Mouse (Mus musculus) kidney, postnatal 0 days (tissue): ENCODE data around the gene Sipa1l1. TPM values are rescaled to one million over a fixed set of nuclear protein-coding genes. Genes with fewer than 3 reads are reported as not detected.

Source experiments
- ATAC-seq: fragments of 200-750 bp; cut with Nextera tagmentation; replicated peaks from 2 replicates; pipeline ENCODE4 v1.8.0; 2017; ENCODE audit warnings: low read depth, moderate number of reproducible peaks, moderate TSS enrichment, moderate library complexity; ENCODE audit not compliant: low FRiP score
- DNase-seq: peaks from one replicate; pipeline ENCODE4 v3.0.0-alpha.2; 2016; ENCODE audit warnings: low spot score
- H3K27ac ChIP-seq: fragments of 300-500 bp; sonication (generic); 2 replicates; pipeline ENCODE4 v1.5.1; 2014; ENCODE audit warnings: mild to moderate bottlenecking
- H3K27me3 ChIP-seq: fragments of 300-500 bp; sonication (generic); 2 replicates; pipeline ENCODE4 v1.6.1; 2014; ENCODE audit warnings: low read length, mixed read lengths; ENCODE audit not compliant: insufficient read depth
- H3K36me3 ChIP-seq: fragments of 300-500 bp; sonication (generic); 2 replicates; pipeline ENCODE4 v1.6.1; 2014; ENCODE audit warnings: low read length, mixed read lengths; ENCODE audit not compliant: insufficient read depth
- H3K4me1 ChIP-seq: fragments of 300-500 bp; sonication (generic); replicated peaks from 2 replicates; pipeline ENCODE4 v1.6.1; 2014; ENCODE audit warnings: antibody characterized with exemption, low read length, mixed read lengths; ENCODE audit not compliant: insufficient read depth
- H3K4me2 ChIP-seq: fragments of 300-500 bp; sonication (generic); 2 replicates; pipeline ENCODE4 v1.6.1; 2014; ENCODE audit warnings: mild to moderate bottlenecking, low read length, moderate library complexity, mixed read lengths
- H3K4me3 ChIP-seq: fragments of 300-500 bp; sonication (generic); replicated peaks from 2 replicates; pipeline ENCODE4 v1.5.1; 2014; ENCODE audit warnings: low read depth, low read length
- H3K9ac ChIP-seq: fragments of 300-500 bp; sonication (generic); 2 replicates; pipeline ENCODE4 v1.6.1; 2014; ENCODE audit warnings: low read depth, low read length
- H3K9me3 ChIP-seq: fragments of 300-500 bp; sonication (generic); replicated peaks from 2 replicates; pipeline ENCODE4 v1.6.1; 2016; ENCODE audit warnings: low read length, inconsistent platforms, mixed read lengths
- CTCF ChIP-seq: IDR thresholded peaks from 2 replicates; pipeline ENCODE4 v1.5.1; 2016; ENCODE audit warnings: antibody characterized with exemption, low read depth, mild to moderate bottlenecking, moderate library complexity
- WGBS: fragments of 180-500 bp; shearing (Covaris S2); extraction: QIAGEN DNeasy Blood & Tissue Kit; methylation state at CpG from one replicate; pipeline ENCODE4 v1.1.7; 2014; 5-methylcytosine and 5-hydroxymethylcytosine counted together
- polyA plus RNA-seq: library from polyadenylated mRNA; unstranded; fragments of >200 nt; fragmentation: Nextera tagmentation; extraction: Ambion mirVana; gene quantifications from 2 replicates; pipeline ENCODE4 v1.2.1, GENCODE M21; 2015

The Sipa1l1 gene
- polyA plus RNA-seq, 1 experiment from 2014 or later: 17.3 TPM

DNA sequence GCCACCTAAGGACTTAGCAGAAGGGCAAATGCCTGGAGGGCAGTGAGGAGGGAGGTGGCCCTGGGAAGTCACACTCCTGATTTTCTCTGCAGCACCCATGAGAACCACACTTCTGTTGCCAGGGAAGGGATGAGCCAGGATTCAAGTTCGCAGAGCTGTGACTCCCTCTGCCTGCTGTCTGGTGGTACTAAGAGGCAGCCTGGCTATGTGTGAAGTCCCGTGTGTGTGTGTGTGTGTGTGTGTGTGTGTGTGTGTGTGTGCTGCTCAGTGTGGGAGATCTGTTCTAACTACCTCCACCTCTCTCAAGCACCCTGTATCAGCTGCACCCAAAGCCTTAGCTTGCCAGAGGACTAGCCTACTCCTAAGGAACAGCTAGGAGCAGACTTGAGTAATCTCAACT, 298.5 kb downstream of the Sipa1l1 start:
- DNase-seq (peak; percentile 48), ATAC-seq (no peak)
- Histone ChIP-seq H3K4me2 (no peak overlapping the region), H3K27ac (no peak overlapping the region), H3K27me3 (no peaks in the 10 kb centered on the region), H3K9ac (no peak overlapping the region), H3K36me3 (no peaks in the 10 kb centered on the region), H3K4me1 (peaks cover 5% of the 10 kb centered on the region; the same call in 1 of the 2 replicates), H3K4me3 (no peak overlapping the region), H3K9me3 (no peaks in the 10 kb centered on the region)
- TF ChIP-seq CTCF: peak; percentile 52
- WGBS: 67% methylated on average over 2 of the region's 2 CpGs

DNA sequence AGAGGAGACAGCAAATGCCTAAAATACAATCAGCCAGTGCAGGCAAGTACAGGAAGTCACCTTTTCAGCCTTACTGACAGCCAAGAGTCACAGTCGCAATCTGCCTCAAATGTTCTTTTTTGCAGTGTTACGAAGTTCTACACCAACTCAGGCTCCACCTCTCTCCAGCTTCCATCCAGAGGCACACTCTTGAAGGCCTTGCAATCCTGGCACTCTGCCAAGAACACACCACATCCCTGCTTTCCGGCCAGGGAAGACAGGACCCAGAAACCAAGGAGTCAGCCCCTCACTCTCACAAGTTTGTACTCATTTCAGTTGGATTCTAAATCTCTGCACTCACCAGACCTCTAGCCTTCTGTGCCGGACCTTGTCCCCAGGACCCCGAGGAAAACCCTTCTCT, 299.3 kb downstream of the Sipa1l1 start:
- peak; percentile 63 for DNase-seq
- no peak overlapping the region for H3K27ac ChIP-seq
- no peak overlapping the region for H3K9ac ChIP-seq
- no peaks in the 10 kb centered on the region for H3K27me3 ChIP-seq
- H3K4me1 ChIP-seq: peaks cover 5% of the 10 kb centered on the region; the same call in 1 of the 2 replicates
- H3K4me3 ChIP-seq: no peak overlapping the region
- H3K36me3 ChIP-seq: no peaks in the 10 kb centered on the region
- no peak for TF ChIP-seq CTCF
- H3K9me3 ChIP-seq: no peaks in the 10 kb centered on the region
- 49% methylated on average over 5 of the region's 5 CpGs for WGBS
- ATAC-seq: no peak
- no peak overlapping the region for H3K4me2 ChIP-seq

DNA sequence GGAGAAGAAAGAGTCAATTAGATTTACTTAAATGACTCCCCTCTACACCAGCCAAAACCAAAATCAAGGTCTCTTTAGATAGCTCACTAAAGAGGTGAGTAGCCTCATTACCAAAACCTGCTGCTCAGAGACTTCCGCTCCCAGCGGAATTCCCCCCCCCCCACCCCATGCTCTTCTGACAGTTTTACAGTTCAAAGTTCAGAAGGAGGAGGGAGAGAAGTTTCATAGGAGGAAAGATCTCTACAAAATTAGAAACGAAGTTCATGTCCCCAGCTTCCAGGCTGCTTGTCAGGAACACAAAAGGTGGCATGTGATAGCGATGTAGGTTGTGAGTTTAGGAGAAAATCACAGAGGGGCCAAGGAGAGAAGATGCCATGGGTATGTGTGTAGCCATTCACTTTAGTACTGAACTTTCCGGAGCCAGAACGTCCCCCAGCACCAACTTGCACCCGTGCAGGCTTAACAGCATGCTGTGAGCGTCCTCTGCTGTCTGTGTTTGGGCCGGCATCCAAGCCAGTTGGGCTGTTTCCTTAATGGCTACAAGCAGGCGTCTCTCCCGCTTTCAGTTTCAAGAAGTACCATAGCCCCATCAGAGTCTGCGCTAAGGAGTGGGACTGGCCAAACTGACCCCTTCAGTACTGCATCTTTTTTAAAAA, 300.7 kb downstream of the Sipa1l1 start:
- TF ChIP-seq CTCF: peak; percentile 95
- DNase-seq (peak; percentile 97), ATAC-seq (peak; percentile 80)
- H3K4me1 ChIP-seq: peaks cover 5% of the 10 kb centered on the region; the same call in 1 of the 2 replicates
- no peaks in the 10 kb centered on the region for H3K36me3 ChIP-seq
- peak overlapping the region; percentile 58; the same call in 1 of the 2 replicates for H3K27ac ChIP-seq
- H3K4me2 ChIP-seq: peak overlapping the region; percentile 69
- 1% methylated on average over 12 of the region's 12 CpGs for WGBS
- no peaks in the 10 kb centered on the region for H3K9me3 ChIP-seq
- peak overlapping the region; percentile 43 for H3K4me3 ChIP-seq
- H3K27me3 ChIP-seq: no peaks in the 10 kb centered on the region
- peak overlapping the region; percentile 51; the same call in 1 of the 2 replicates for H3K9ac ChIP-seq

DNA sequence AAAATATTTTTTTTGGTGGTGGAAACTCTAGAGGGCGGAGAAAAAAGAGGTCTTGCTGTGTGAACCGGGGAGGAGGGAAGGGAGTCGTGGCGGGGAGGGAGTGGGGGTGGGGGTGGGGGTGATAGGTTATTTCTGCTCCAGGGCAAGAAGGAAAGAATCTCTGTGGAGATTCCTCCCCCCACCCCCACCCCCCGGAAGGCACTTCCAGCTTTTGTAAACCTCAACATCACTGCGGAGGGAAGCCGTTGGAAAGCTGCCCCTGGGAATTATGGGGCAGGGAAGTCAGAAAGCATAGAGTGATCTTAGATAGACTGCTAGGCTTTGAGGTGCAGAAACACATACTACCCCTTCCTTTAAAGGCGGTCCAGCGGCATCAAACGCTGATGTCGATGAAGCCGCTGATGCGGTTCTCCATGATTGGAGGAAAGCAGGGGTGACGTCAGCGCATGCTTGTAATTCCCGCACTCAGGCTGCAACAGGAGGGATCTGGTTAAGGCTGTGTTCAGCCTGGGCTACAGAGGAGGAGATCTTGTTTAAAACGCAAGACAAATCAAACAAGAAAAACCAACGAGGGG, 301.3 kb downstream of the Sipa1l1 start:
- Histone ChIP-seq H3K4me1 (peaks cover 5% of the 10 kb centered on the region; the same call in 1 of the 2 replicates), H3K9ac (peak overlapping the region; percentile 51; the same call in 1 of the 2 replicates), H3K4me2 (peak overlapping the region; percentile 69), H3K36me3 (no peaks in the 10 kb centered on the region), H3K4me3 (peak overlapping the region; percentile 43), H3K27ac (peak overlapping the region; percentile 58), H3K9me3 (no peaks in the 10 kb centered on the region), H3K27me3 (no peaks in the 10 kb centered on the region)
- TF ChIP-seq CTCF: no peak
- under 1% methylated on average over 18 of the region's 18 CpGs for WGBS
- peak; percentile 84 for ATAC-seq
- peak; percentile 95 for DNase-seq

DNA sequence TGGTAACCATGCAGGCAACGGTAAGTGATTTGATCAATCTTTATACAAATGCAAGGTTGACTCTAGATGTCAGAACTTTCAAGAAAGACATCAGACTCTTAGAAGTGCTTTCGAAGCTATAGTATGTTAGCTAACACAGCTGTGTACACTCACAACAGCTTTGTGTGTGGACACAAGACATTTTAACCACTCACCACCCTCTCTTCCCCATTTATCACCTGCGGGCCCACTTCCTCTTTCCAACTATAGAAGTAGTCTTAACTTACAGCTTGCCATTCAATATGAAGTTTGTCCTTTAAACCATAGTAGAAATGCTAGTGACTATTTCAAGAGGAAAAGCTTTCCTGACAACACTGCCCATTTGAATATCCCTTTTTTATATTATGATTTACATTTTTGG, 303.7 kb downstream of the Sipa1l1 start:
- Histone ChIP-seq H3K4me2 (no peak overlapping the region), H3K9me3 (no peaks in the 10 kb centered on the region), H3K4me3 (no peak overlapping the region), H3K36me3 (no peaks in the 10 kb centered on the region), H3K9ac (no peak overlapping the region), H3K4me1 (peaks cover 5% of the 10 kb centered on the region; the same call in 1 of the 2 replicates), H3K27ac (no peak overlapping the region), H3K27me3 (no peaks in the 10 kb centered on the region)
- 89% methylated on average over 3 of the region's 3 CpGs for WGBS
- ATAC-seq (no peak), DNase-seq (no peak)
- TF ChIP-seq CTCF: no peak

DNA sequence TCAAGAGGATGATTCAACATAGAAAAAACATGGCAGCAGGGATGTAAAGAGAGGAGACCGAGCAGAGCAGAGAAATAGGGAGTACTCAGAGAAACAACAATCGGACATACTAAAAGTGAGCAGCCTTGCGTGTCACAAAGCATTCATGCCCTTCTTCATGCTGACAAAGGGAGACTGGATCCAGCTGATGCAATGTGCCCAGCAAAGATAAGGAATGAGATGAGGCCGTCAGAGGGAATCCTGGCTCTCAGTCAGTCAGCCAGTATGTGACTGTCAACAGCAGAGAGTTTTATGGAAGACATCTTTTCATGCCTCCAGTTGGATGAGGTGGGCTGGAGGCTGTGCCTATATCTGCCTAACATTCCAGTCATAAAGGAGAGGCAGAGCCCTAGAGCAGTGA, 304.1 kb downstream of the Sipa1l1 start:
- Histone ChIP-seq H3K27me3 (no peaks in the 10 kb centered on the region), H3K9me3 (no peaks in the 10 kb centered on the region), H3K4me2 (no peak overlapping the region), H3K4me3 (no peak overlapping the region), H3K9ac (no peak overlapping the region), H3K27ac (no peak overlapping the region), H3K36me3 (no peaks in the 10 kb centered on the region), H3K4me1 (0 out of 2 replicates have a peak, but pooled peaks cover 5% of the 10 kb centered on the region)
- ATAC-seq (no peak), DNase-seq (no peak)
- WGBS: 83% methylated on average over 4 of the region's 4 CpGs
- no peak for TF ChIP-seq CTCF
